Mouse (Mus musculus) CH12.LX (cell line): ENCODE data around the gene Bud13. TPM values are rescaled to one million over a fixed set of nuclear protein-coding genes. Genes with fewer than 3 reads are reported as not detected.

Experiments used
- DNase-seq: peaks from one replicate; pipeline ENCODE4 v3.0.0-alpha.2; 2013; ENCODE audit errors: extremely low read depth
- H3K27ac ChIP-seq: 2 replicates; pipeline ENCODE4 v1.5.1; 2012; ENCODE audit warnings: low read depth, mild to moderate bottlenecking, control low read depth, moderate library complexity; ENCODE audit not compliant: insufficient read depth
- H3K27me3 ChIP-seq: replicated peaks from 2 replicates; pipeline ENCODE3; 2012; ENCODE audit warnings: inconsistent platforms
- H3K36me3 ChIP-seq, 2 experiments: replicated peaks in 1 of 2; 2 replicates each; pipeline versions ENCODE3 to v1.6.1; 2012; ENCODE audit warnings: inconsistent platforms in 1 of 2, low read length in 1 of 2, mild to moderate bottlenecking in 1 of 2, mixed read lengths in 1 of 2, moderate library complexity in 1 of 2; ENCODE audit not compliant: control insufficient read depth in 1 of 2, insufficient read depth in 1 of 2
- H3K4me1 ChIP-seq, 2 experiments: 2 replicates each; pipeline ENCODE4 v1.6.1; 2012; ENCODE audit warnings: inconsistent platforms in 1 of 2, moderate library complexity in 1 of 2; ENCODE audit not compliant: insufficient read depth in 2 of 2, control insufficient read depth in 1 of 2
- H3K4me2 ChIP-seq: 2 replicates; pipeline ENCODE4 v1.6.1; 2012; ENCODE audit warnings: low read depth, mild to moderate bottlenecking, control low read depth; ENCODE audit not compliant: poor library complexity, insufficient read depth, severe bottlenecking
- H3K4me3 ChIP-seq, 3 experiments: fragments of 150-350 bp in 1 of 3; sonication (generic) in 1 of 3; replicated peaks in 1 of 3; 2 replicates each; pipeline versions ENCODE3 to v1.5.1; 2011 to 2012; ENCODE audit warnings: low read depth in 2 of 3, low read length in 2 of 3, mild to moderate bottlenecking in 2 of 3, moderate library complexity in 2 of 3, control low read depth in 1 of 3, improper control_type of control experiment in 1 of 3, inconsistent platforms in 1 of 3, mixed read lengths in 1 of 3; ENCODE audit not compliant: poor library complexity in 1 of 3
- H3K79me2 ChIP-seq: replicated peaks from 2 replicates; pipeline ENCODE4 v1.6.1; 2012; ENCODE audit warnings: mild to moderate bottlenecking, moderate library complexity; ENCODE audit not compliant: control insufficient read depth, poor library complexity, insufficient read depth, severe bottlenecking; ENCODE audit errors: extremely low read depth
- H3K9ac ChIP-seq: 2 replicates; pipeline ENCODE4 v1.6.1; 2012; ENCODE audit warnings: low read depth, mild to moderate bottlenecking, control low read depth, moderate library complexity; ENCODE audit not compliant: insufficient read depth
- H3K9me3 ChIP-seq: replicated peaks from 2 replicates; pipeline ENCODE3; 2012; ENCODE audit warnings: low read length, inconsistent platforms, mixed read lengths
- BHLHE40 ChIP-seq: IDR thresholded peaks from 2 replicates; pipeline ENCODE4 v1.6.1; 2011; ENCODE audit warnings: mild to moderate bottlenecking, low read depth, low read length, improper control_type of control experiment
- ELF1 ChIP-seq: IDR thresholded peaks from 2 replicates; pipeline ENCODE4 v1.6.1; 2014; ENCODE audit warnings: low read depth, mild to moderate bottlenecking, inconsistent platforms, low read length, improper control_type of control experiment
- ETS1 ChIP-seq: conservative IDR thresholded peaks from 2 replicates; pipeline ENCODE4 v1.6.1; 2012; ENCODE audit warnings: low read depth, mild to moderate bottlenecking, inconsistent platforms, low read length, improper control_type of control experiment, moderate library complexity
- GABPA ChIP-seq: IDR thresholded peaks from 2 replicates; pipeline ENCODE4 v1.6.1; 2012; ENCODE audit warnings: low read depth, low read length, improper control_type of control experiment, inconsistent platforms; ENCODE audit not compliant: insufficient replicate concordance
- HCFC1 ChIP-seq: IDR thresholded peaks from 2 replicates; pipeline ENCODE4 v1.6.1; 2012; ENCODE audit warnings: low read depth, mild to moderate bottlenecking, inconsistent platforms, low read length, improper control_type of control experiment
- IRF4 ChIP-seq: IDR thresholded peaks from 2 replicates; pipeline ENCODE4 v1.6.1; 2014; ENCODE audit warnings: low read depth, mild to moderate bottlenecking, inconsistent platforms, low read length, improper control_type of control experiment
- JUN ChIP-seq: IDR thresholded peaks from 2 replicates; pipeline ENCODE4 v1.6.1; 2011; ENCODE audit warnings: low read depth, mild to moderate bottlenecking, low read length, improper control_type of control experiment, moderate library complexity; ENCODE audit not compliant: insufficient read depth
- JUND ChIP-seq: conservative IDR thresholded peaks from 2 replicates; pipeline ENCODE4 v1.6.1; 2011; ENCODE audit warnings: low read depth, low read length, improper control_type of control experiment
- MAX ChIP-seq: IDR thresholded peaks from 2 replicates; pipeline ENCODE4 v1.6.1; 2011; ENCODE audit warnings: low read length, improper control_type of control experiment
- MEF2A ChIP-seq: IDR thresholded peaks from 2 replicates; pipeline ENCODE4 v1.6.1; 2014; ENCODE audit warnings: low read depth, mild to moderate bottlenecking, inconsistent platforms, low read length, improper control_type of control experiment, borderline replicate concordance
- MYC ChIP-seq: IDR thresholded peaks from 2 replicates; pipeline ENCODE4 v1.6.1; 2011; ENCODE audit warnings: low read depth, mild to moderate bottlenecking, improper control_type of control experiment, low read length
- NRF1 ChIP-seq: IDR thresholded peaks from 2 replicates; pipeline ENCODE4 v1.6.1; 2014; ENCODE audit warnings: low read depth, mild to moderate bottlenecking, inconsistent platforms, low read length, improper control_type of control experiment, moderate library complexity
- POLR2A ChIP-seq: IDR thresholded peaks from 2 replicates; pipeline ENCODE4 v1.6.1; 2011; ENCODE audit warnings: low read depth, mild to moderate bottlenecking, improper control_type of control experiment, low read length
- RAD21 ChIP-seq: IDR thresholded peaks from 2 replicates; pipeline ENCODE4 v1.6.1; 2011; ENCODE audit warnings: low read depth, mild to moderate bottlenecking, low read length, improper control_type of control experiment, moderate library complexity
- SMC3 ChIP-seq: IDR thresholded peaks from 2 replicates; pipeline ENCODE4 v1.6.1; 2011; ENCODE audit warnings: low read depth, low read length, improper control_type of control experiment
- TBP ChIP-seq: conservative IDR thresholded peaks from 2 replicates; pipeline ENCODE4 v1.6.1; 2011; ENCODE audit warnings: low read depth, low read length, improper control_type of control experiment
- TCF12 ChIP-seq: IDR thresholded peaks from 2 replicates; pipeline ENCODE4 v1.6.1; 2014; ENCODE audit warnings: low read depth, mild to moderate bottlenecking, inconsistent platforms, low read length, improper control_type of control experiment
- UBTF ChIP-seq: IDR thresholded peaks from 2 replicates; pipeline ENCODE4 v1.6.1; 2012; ENCODE audit warnings: low read depth, mild to moderate bottlenecking, inconsistent platforms, low read length, improper control_type of control experiment, moderate library complexity
- USF1 ChIP-seq: IDR thresholded peaks from 2 replicates; pipeline ENCODE4 v1.6.1; 2014; ENCODE audit warnings: low read depth, mild to moderate bottlenecking, inconsistent platforms, low read length, improper control_type of control experiment
- ZKSCAN1 ChIP-seq: IDR thresholded peaks from 2 replicates; pipeline ENCODE4 v1.6.1; 2012; ENCODE audit warnings: low read depth, inconsistent platforms, low read length, improper control_type of control experiment, borderline replicate concordance
- ZNF384 ChIP-seq: IDR thresholded peaks from 2 replicates; pipeline ENCODE4 v1.6.1; 2012; ENCODE audit warnings: low read depth, low read length, improper control_type of control experiment, inconsistent platforms
- dilution Hi-C: fragments of 300-500 bp; cut with MboI; formaldehyde crosslinking; loops from 2 replicates; pipeline ENCODE4 v1.14.3; 2020; ENCODE audit warnings: low sequenced_read_pairs; ENCODE audit not compliant: extremely low pct_unique_long_range_greater_than_20kb, extremely low pct_ligation_motif_present
- in situ Hi-C: fragments of 300-500 bp; cut with MboI; formaldehyde crosslinking; loops from 3 replicates; pipeline ENCODE4 v1.14.3; 2019; ENCODE audit warnings: low sequenced_read_pairs, low pct_ligation_motif_present, low pct_unique_long_range_greater_than_20kb, mixed read lengths
- polyA plus RNA-seq: library from polyadenylated mRNA; unstranded; fragments of >175 nt; gene quantifications from 2 replicates; pipeline ENCODE4 v1.2.1, GENCODE M21; 2012; ENCODE audit warnings: low read depth; ENCODE audit not compliant: insufficient read length
- total RNA-seq, 2 experiments: library from RNA; depleted of rRNA; stranded (reverse); fragments of 300-350 nt in 1 of 2; fragments of >200 nt in 1 of 2; gene quantifications; 2 replicates each; pipeline ENCODE4 v1.2.3; 2012 to 2014

The Bud13 gene
- total and polyA plus RNA-seq, 3 experiments: 14.4 to 32.5 (median 15.9) TPM

DNA sequence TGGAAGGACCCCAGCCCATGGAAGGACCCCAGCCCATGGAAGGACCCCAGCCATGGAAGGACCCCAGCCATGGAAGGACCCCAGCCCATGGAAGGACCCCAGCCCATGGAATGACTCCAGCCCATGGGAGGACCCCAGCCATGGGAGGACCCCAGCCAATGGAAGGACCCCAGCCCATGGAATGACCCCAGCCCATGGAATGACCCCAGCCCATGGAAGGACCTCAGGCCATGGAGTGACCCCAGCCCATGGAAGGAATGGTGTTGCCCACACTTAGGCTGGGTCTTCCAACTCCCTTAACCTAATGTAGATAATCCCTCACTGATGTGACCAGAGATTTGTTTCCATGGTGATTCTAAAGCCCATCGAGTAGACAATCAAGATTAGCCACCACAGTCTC, 48.5 kb downstream of the Bud13 start:
- TF ChIP-seq MAX (no peak), TCF12 (no peak), TBP (no peak), ELF1 (no peak), USF1 (no peak), RAD21 (no peak), JUND (no peak), NRF1 (no peak)
- Histone ChIP-seq H3K4me3 (no peak overlapping the region), H3K4me2 (no peak overlapping the region), H3K27me3 (peaks cover 28% of the 10 kb centered on the region), H3K9me3 (no peaks in the 10 kb centered on the region), H3K9ac (no peak overlapping the region), H3K79me2 (no peaks in the 10 kb centered on the region), H3K36me3 (no peaks in the 10 kb centered on the region), H3K4me1 (no peaks in the 10 kb centered on the region), H3K27ac (no peak overlapping the region)
- dilution Hi-C loops: no loop called here
- in situ Hi-C loops: no loop called here
- DNase-seq: no peak

DNA sequence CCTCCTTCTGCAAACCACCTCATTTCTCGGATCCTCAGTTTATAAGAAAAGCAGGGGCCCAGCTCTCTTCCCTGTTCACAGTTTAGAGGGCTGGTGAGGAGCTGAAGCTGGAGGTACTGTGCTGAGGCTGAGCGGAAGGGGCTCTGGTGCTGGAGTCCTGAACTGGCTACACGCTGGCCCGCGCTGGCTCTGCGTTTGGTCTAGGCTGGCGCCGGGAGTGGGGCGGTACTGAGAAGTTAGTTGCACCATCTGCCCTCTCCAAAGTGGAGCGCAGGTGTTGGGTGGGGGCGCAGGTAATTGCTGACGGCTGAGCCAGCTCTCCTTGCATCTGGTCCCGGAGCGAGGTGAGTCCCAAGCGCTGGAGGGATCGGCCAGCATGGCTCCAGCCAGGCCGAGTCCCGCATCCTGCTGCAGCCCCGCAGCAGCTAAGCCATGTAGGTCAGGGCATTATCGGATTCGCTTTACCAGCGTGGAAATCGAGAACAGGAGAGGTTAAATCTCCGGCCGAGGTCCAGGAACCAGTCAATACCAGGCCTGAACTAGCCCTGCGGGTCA, 51.7 kb downstream of the Bud13 start:
- Histone ChIP-seq H3K4me2 (no peak overlapping the region), H3K9ac (no peak overlapping the region), H3K4me1 (peaks cover 0 to 20% of the 10 kb centered on the region in 2 experiments; a peak in 2 of 4 replicates), H3K27me3 (peaks cover 29% of the 10 kb centered on the region), H3K36me3 (no peaks in the 10 kb centered on the region), H3K79me2 (no peaks in the 10 kb centered on the region), H3K4me3 (no peak overlapping the region), H3K27ac (no peak overlapping the region), H3K9me3 (no peaks in the 10 kb centered on the region)
- TF ChIP-seq POLR2A: no peak
- TF ChIP-seq JUND: no peak
- TF ChIP-seq ETS1: no peak
- no peak for TF ChIP-seq IRF4
- no peak for TF ChIP-seq MEF2A
- TF ChIP-seq TCF12: no peak
- TF ChIP-seq MYC: no peak
- TF ChIP-seq ZNF384: no peak
- TF ChIP-seq ZKSCAN1: no peak
- TF ChIP-seq BHLHE40: no peak
- TF ChIP-seq HCFC1: no peak
- TF ChIP-seq UBTF: no peak
- no peak for TF ChIP-seq TBP
- TF ChIP-seq JUN: no peak
- no peak for TF ChIP-seq GABPA
- no peak for TF ChIP-seq SMC3
- dilution Hi-C loops (no loop called here), in situ Hi-C loops (no loop called here)
- DNase-seq: no peak
